Mouse (Mus musculus) granulocyte monocyte progenitor cell, adult 5-6 weeks (primary cell): ENCODE measurements around the gene Zfp872. TPM values are rescaled to one million over a fixed set of nuclear protein-coding genes. Genes with fewer than 3 reads are reported as not detected.
"Not testable (repeated sequence)": the region's sequence is repeated elsewhere in the genome, so short reads cannot be mapped to it uniquely, and the experiment has no call there.

Source experiments
- ATAC-seq: replicated peaks from 2 replicates; pipeline ENCODE4 v1.8.0; 2016; ENCODE audit warnings: mild to moderate bottlenecking, moderate TSS enrichment, inconsistent platforms; ENCODE audit not compliant: poor library complexity, severe bottlenecking
- total RNA-seq, 2 experiments: library from RNA; stranded (forward) in 1 of 2; stranded (reverse) in 1 of 2; fragments of 200-712, 200-1000 nt in 1 of 2; fragments of >200 nt in 1 of 2; fragmentation: Nextera tagmentation in 1 of 2; gene quantifications; 2 replicates each; pipeline ENCODE4 v1.2.3; 2014 to 2017

Zfp872 gene
- not detected in 2 replicates for total RNA-seq (2014; fragmentation: Nextera tagmentation)
- not detected in 2 replicates for total RNA-seq (2017)

- peak; percentile 30 for ATAC-seq
Measured at GRCm38 (mm10) chr9:22188025-22188611, at the start of gene Zfp872. Gene Zfp872, plus strand, starts transcription at chr9:22188090.

DNA sequence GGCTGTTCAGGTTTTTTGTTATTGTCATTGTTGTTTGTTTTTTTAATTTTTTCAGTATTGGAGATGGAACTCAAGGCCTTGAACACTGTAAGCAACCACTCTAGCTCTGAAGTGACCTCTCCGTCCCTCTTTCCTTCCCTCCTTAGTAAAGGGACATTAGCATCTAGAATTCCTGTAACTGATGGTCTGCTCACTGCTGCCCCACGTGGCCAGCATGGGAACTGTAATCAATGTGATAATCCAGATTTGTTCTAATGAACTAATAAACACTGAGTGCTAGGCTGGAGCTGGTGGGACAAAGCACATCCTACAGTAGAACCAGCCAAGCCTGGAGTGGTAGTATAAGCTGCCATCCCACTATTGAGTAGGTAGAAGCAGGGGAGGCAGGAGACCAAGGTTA is 49.4 kb upstream of the Zfp872 start:
- peak; percentile 53; the same call in 1 of the 2 replicates for ATAC-seq

- no peak for ATAC-seq
Measured at GRCm38 (mm10) chr9:22139746-22140145, 48.1 kb upstream of the Zfp872 start.

DNA sequence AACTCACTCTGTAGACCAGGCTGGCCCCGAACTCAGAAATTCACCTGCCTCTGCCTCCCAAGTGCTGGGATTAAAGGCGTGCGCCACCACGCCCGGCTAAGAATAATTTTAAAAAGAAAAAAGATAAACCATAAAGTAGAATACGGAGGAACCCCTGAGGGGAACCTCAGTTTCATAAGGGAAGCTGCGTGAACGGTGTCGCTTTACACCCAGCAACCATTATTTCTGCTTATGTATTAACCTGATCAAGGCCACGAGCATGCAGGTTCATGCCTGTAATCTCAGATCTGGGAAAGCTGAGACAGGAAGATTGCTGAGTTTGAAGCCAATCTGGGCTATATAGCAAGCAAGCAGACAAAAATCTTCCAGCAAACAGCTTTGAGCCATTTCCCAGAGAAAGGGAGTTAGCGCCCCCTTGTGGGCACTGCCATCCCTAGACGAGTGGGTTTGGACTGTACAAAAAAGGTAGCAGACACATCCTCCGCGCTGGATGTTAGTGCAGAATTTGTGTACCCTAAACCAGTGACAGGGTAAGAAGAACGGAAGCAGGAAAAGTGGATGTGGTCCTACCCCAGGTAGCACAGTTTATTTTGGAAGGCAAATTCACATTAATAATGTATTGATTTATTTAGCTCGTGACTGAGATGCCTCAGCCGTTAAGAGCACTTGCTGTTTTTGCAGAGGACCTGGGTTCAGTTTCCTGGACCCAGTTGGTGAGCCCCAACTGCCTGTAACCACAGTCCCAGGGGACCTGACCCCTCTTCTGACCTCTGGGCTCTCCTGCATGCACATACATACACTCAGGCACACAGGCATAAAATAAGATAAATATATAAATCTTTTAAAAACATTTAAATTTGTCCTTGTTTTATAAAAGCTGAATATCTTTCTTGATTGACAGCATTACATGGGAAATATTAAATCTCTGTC is 44.5 kb upstream of the Zfp872 start:
- peak; percentile 73 for ATAC-seq

DNA sequence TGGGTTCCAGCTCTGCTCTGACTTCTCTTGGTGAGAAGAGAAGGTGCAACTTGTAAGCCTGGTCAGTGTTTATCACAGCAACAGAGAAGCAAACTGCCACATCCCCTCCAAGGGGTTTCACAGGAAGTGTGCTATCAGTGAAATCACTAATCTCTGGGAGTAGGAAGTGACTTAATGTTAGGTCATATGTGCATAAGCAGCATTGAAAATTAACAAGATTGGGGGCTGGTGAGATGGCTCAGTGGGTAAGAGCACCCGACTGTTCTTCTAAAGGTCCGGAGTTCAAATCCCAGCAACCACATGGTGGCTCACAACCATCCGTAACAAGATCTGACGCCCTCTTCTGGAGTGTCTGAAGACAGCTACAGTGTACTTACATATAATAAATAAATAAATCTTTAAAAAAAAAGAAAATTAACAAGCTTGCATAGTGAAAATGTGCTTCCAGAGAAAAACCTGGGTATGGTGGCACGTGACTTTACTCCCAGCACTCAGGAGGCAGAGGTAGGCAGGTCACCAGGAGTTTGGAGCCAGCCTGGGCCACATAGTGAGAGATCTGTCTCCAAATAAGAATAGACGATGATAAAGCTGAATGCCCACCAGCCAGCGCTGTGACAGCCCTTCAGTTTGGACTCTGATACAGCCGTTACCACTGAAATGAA is 43.5 kb upstream of the Zfp872 start:
- peak; percentile 78 for ATAC-seq

GRCm38 (mm10) chr9:22149426-22150248 is 38.3 kb upstream of the Zfp872 start:
- no peak for ATAC-seq

DNA sequence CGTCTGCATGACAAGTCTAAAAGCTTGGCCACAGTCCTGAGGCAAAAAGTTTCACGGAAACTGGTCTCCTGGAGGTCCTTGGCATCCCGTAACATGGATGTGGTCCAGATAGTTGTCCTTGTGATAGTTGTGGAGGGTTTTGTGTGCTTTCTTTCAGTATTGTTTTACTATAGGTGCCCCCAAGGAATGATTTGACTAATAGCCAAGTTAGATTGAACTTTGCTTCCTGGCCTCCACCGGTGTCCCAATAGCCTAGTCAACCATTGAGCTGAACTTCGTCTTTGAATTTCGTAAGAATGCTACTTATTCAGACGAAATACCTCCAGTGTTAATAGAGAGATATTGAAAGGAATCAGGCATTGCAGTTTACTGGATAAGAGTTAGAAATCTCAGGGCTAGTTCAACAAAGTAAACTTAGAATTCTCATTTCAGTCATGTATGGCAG is 37.6 kb upstream of the Zfp872 start:
- not testable (repeated sequence) for ATAC-seq

GRCm38 (mm10) chr9:22150946-22151345 is 36.9 kb upstream of the Zfp872 start:
- no peak for ATAC-seq

- no peak for ATAC-seq
Measured at GRCm38 (mm10) chr9:22153810-22154209, 34.1 kb upstream of the Zfp872 start.

DNA sequence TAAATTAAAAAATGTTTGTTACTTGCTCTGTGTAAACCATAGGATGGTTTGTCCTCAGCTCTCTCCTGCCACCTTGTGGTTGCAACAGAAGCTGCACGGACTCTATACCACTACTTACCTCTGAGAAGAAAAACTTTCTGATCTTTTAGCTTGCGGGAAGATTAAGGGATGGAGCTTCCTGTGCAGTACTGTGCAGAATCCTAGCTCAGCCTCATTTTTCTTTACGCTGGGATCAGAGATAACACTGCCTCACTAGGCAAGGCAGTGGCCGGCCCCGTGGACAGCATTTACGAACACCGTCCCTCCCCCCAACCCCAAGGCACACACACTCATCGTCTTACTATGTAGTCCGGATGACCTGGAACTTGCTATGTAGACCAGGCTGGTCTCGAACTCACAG is 32.3 kb upstream of the Zfp872 start:
- peak; percentile 53 for ATAC-seq

GRCm38 (mm10) chr9:22156497-22157245 is 31.2 kb upstream of the Zfp872 start, which contains the start of gene Pigyl:
Gene Pigyl, plus strand, starts transcription at chr9:22156846.
- ATAC-seq = peak; percentile 97

DNA sequence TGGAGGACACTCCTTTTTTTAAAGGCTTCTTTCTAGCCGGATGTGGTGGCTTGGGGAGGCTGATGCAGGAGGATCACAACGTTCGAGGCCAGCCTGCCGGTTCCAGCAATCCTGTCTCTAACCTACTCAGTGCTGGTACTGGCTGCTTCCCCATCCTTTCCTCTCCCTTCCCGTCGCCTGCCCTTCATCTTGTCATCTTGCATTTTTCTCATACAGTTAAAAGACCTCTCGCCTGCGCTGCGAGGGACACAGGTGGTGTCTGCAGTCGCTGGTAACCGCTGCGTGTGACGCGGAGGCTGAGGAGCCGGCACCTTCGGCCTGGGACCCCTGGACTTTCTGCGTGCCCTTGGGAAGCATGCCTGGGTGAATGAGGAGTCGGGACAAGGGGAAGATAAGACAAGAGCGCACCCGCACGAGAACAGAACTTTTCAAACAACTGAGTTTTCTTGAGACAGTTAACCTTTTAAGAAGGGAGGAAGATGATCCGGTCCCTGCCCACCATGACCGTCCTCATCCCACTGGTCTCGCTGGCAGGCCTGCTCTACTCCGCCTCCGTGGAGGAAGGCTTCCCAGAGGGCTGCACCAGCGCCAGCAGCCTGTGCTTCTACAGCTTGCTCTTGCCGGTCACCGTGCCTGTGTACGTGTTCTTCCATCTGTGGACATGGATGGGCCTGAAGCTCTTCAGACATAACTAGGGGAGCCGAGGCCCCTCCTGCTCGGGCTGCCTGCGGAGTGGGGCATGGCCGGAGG is 30.2 kb upstream of the Zfp872 start:
- ATAC-seq = no peak

GRCm38 (mm10) chr9:22161299-22161698 is 26.6 kb upstream of the Zfp872 start:
- ATAC-seq = no peak

- no peak for ATAC-seq
Measured at GRCm38 (mm10) chr9:22162305-22162704, 25.6 kb upstream of the Zfp872 start.

DNA sequence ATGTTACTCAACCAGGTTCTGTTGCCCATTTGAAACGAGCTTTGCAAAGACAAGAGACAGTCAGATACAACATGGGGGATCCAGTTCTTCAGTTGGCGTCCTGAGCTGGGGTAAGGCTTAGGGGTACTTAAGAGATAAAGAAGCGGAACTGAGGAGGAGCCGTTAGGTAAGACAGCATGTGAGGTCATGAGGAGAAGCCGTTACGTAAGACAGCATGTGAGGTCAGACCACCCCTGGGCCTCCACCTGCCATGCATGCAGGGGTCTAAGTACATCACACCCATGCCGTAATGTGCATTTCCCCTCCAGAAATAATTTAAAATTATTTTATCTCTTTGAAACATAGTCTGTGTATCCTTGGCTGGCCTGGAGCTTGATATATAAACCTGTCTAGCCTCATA is 25.0 kb upstream of the Zfp872 start:
- ATAC-seq = peak; percentile 59

DNA sequence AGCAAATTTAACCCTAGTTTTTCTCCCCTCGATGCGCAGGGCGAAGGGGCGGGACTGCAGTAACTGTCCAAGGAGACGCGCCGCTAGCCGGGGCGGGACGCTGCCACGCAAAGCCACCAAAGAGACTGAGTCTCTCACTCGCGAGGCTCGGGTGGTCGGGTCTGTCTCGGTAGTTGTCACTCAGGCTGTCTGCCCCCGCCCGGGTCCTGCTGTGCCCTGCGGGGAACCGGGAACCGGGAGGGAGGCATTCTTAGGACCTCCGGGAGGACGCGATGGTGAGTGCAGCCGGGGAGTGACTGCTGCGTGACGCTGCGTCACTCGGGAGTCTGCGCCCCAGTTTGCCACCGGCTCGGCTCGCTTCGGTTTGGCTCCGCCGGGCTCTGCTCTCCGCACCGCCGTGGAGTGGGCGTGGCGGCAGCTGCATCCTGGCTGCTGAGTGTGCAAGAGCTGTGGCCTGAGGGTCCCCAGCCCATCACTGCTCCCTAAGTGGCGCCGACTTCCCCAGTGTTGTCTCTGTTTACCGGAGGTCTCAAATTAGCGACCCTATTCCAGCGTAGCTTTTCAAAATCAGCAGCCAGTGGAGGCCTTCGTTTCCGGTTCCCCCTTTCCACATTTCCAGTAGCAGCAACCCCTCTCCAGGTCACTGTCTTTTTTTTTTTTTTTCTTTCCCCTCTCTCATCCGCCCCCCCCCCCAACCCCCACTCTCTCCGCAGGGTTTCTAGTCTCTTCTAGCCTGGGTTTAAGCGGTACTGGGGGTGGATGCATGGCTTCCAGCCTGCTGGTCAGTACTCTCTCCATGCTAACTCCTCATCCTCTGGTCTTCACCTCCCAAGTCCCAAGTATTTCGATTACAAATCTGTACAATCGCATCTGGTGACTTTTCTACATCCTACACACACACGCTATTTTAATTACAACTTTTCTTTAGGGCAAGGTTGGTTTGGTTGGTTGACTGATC is 22.9 kb upstream of the Zfp872 start:
- ATAC-seq = peak; percentile 88

DNA sequence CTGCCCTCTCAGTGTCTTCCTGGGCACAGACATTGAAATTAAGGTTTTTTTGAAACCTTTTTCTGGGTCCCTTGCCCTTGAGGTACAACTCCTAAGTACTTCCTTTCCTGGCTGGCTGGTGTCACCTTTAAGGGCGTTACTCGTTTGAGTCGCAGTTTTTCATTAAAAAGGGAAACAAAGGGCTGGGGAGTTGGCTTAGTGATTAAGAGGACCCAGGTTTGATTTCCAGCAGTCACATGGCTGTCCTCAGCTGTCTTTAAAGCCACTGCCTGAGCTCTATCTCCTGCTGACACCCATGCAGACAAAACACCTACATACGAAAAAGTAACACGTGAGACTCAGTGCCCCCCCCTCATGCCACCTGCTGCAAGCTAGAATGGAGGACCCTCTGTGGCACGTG is 21.9 kb upstream of the Zfp872 start:
- ATAC-seq = no peak
